Mouse (Mus musculus): ENCODE data around the gene Bbc3. TPM values are rescaled to one million over a fixed set of nuclear protein-coding genes. Genes with fewer than 3 reads are reported as not detected.
A peak's percentile ranks its signal among the peaks of the same experiment; 100 is the strongest.

The Bbc3 gene
- polyA plus RNA-seq, 1 experiment from 2014 or later, result 19.7 TPM

GRCm38 (mm10) chr7:16355854-16356594 lies 47.8 kb downstream of the Bbc3 start:
- ATAC-seq (ENCODE audit: low read depth), result no peak
- no peak overlapping the region for H3K9ac ChIP-seq (replicated peaks; ENCODE audit: low read depth, low read length)
- H3K4me3 ChIP-seq (ENCODE audit: low read depth, low read length), result no peak overlapping the region
- H3K4me1 ChIP-seq (ENCODE audit: control insufficient read depth, insufficient read depth, low read length), result no peaks in the 10 kb centered on the region
- peaks cover 25% of the 10 kb centered on the region; the same call in 1 of the 2 replicates for H3K36me3 ChIP-seq (ENCODE audit: control insufficient read depth, insufficient read depth, low read length)
- H3K4me2 ChIP-seq (ENCODE audit: low read depth, low read length), result no peak overlapping the region
- H3K27ac ChIP-seq (ENCODE audit: low read depth, low read length), result no peak overlapping the region
- H3K27me3 ChIP-seq (ENCODE audit: control insufficient read depth, insufficient read depth, low read length), result no peaks in the 10 kb centered on the region
- WGBS, result 94% methylated on average over 3 of the region's 3 CpGs
- H3K9me3 ChIP-seq (ENCODE audit: control insufficient read depth, low read length), result no peaks in the 10 kb centered on the region

- ATAC-seq (ENCODE audit: low read depth), result no peak
- no peak overlapping the region for H3K4me2 ChIP-seq (ENCODE audit: low read depth, low read length)
- H3K9ac ChIP-seq (replicated peaks; ENCODE audit: low read depth, low read length), result no peak overlapping the region
- H3K27me3 ChIP-seq (ENCODE audit: control insufficient read depth, insufficient read depth, low read length), result no peaks in the 10 kb centered on the region
- H3K9me3 ChIP-seq (ENCODE audit: control insufficient read depth, low read length), result no peaks in the 10 kb centered on the region
- H3K4me3 ChIP-seq (ENCODE audit: low read depth, low read length), result no peak overlapping the region
- peaks cover 25% of the 10 kb centered on the region; the same call in 1 of the 2 replicates for H3K36me3 ChIP-seq (ENCODE audit: control insufficient read depth, insufficient read depth, low read length)
- no peak overlapping the region for H3K27ac ChIP-seq (ENCODE audit: low read depth, low read length)
- 90% methylated on average over 3 of the region's 3 CpGs for WGBS
- no peaks in the 10 kb centered on the region for H3K4me1 ChIP-seq (ENCODE audit: control insufficient read depth, insufficient read depth, low read length)
Measured at GRCm38 (mm10) chr7:16357602-16358001, 49.4 kb downstream of the Bbc3 start.

GRCm38 (mm10) chr7:16364319-16364718 lies 56.1 kb downstream of the Bbc3 start:
- Histone ChIP-seq H3K4me3 (ENCODE audit: low read depth, low read length) (no peak overlapping the region), H3K27me3 (ENCODE audit: control insufficient read depth, insufficient read depth, low read length) (no peaks in the 10 kb centered on the region), H3K4me1 (ENCODE audit: control insufficient read depth, insufficient read depth, low read length) (0 out of 2 replicates have a peak, but pooled peaks cover 4% of the 10 kb centered on the region), H3K9ac (replicated peaks; ENCODE audit: low read depth, low read length) (no peak overlapping the region), H3K27ac (ENCODE audit: low read depth, low read length) (no peak overlapping the region; the same call in 1 of the 2 replicates), H3K9me3 (ENCODE audit: control insufficient read depth, low read length) (no peaks in the 10 kb centered on the region), H3K4me2 (ENCODE audit: low read depth, low read length) (no peak overlapping the region), H3K36me3 (ENCODE audit: control insufficient read depth, insufficient read depth, low read length) (peaks cover 24% of the 10 kb centered on the region)
- no peak for ATAC-seq (ENCODE audit: low read depth)
- 46% methylated on average over 1 of the region's 1 CpGs for WGBS

GRCm38 (mm10) chr7:16364901-16365500 lies 56.8 kb downstream of the Bbc3 start:
- ATAC-seq (ENCODE audit: low read depth), result peak; percentile 86
- peaks cover 30% of the 10 kb centered on the region for H3K36me3 ChIP-seq (ENCODE audit: control insufficient read depth, insufficient read depth, low read length)
- H3K27ac ChIP-seq (ENCODE audit: low read depth, low read length), result peak overlapping the region; percentile 45; the same call in 1 of the 2 replicates
- no peak overlapping the region for H3K4me3 ChIP-seq (ENCODE audit: low read depth, low read length)
- WGBS, result 4% methylated on average over 4 of the region's 4 CpGs
- H3K9ac ChIP-seq (replicated peaks; ENCODE audit: low read depth, low read length), result no peak overlapping the region
- H3K27me3 ChIP-seq (ENCODE audit: control insufficient read depth, insufficient read depth, low read length), result no peaks in the 10 kb centered on the region
- H3K4me2 ChIP-seq (ENCODE audit: low read depth, low read length), result no peak overlapping the region
- H3K4me1 ChIP-seq (ENCODE audit: control insufficient read depth, insufficient read depth, low read length), result 0 out of 2 replicates have a peak, but pooled peaks cover 4% of the 10 kb centered on the region
- no peaks in the 10 kb centered on the region for H3K9me3 ChIP-seq (ENCODE audit: control insufficient read depth, low read length)

GRCm38 (mm10) chr7:16366133-16366646 lies 58.0 kb downstream of the Bbc3 start:
- Histone ChIP-seq H3K9me3 (ENCODE audit: control insufficient read depth, low read length) (no peaks in the 10 kb centered on the region), H3K4me1 (ENCODE audit: control insufficient read depth, insufficient read depth, low read length) (0 out of 2 replicates have a peak, but pooled peaks cover 4% of the 10 kb centered on the region), H3K4me3 (ENCODE audit: low read depth, low read length) (no peak overlapping the region), H3K9ac (replicated peaks; ENCODE audit: low read depth, low read length) (no peak overlapping the region), H3K27ac (ENCODE audit: low read depth, low read length) (0 out of 2 replicates have a peak overlapping the region, but pooled peaks have one; percentile 30), H3K27me3 (ENCODE audit: control insufficient read depth, insufficient read depth, low read length) (no peaks in the 10 kb centered on the region), H3K36me3 (ENCODE audit: control insufficient read depth, insufficient read depth, low read length) (peaks cover 35% of the 10 kb centered on the region), H3K4me2 (ENCODE audit: low read depth, low read length) (no peak overlapping the region)
- 28% methylated on average over 10 of the region's 10 CpGs for WGBS
- ATAC-seq (ENCODE audit: low read depth), result no peak

GRCm38 (mm10) chr7:16366669-16367068 lies 58.5 kb downstream of the Bbc3 start:
- no peaks in the 10 kb centered on the region for H3K27me3 ChIP-seq (ENCODE audit: control insufficient read depth, insufficient read depth, low read length)
- no peak overlapping the region for H3K4me2 ChIP-seq (ENCODE audit: low read depth, low read length)
- 0 out of 2 replicates have a peak, but pooled peaks cover 4% of the 10 kb centered on the region for H3K4me1 ChIP-seq (ENCODE audit: control insufficient read depth, insufficient read depth, low read length)
- peaks cover 36% of the 10 kb centered on the region for H3K36me3 ChIP-seq (ENCODE audit: control insufficient read depth, insufficient read depth, low read length)
- no peak overlapping the region for H3K9ac ChIP-seq (replicated peaks; ENCODE audit: low read depth, low read length)
- H3K27ac ChIP-seq (ENCODE audit: low read depth, low read length), result no peak overlapping the region
- WGBS, result 55% methylated on average over 4 of the region's 4 CpGs
- H3K4me3 ChIP-seq (ENCODE audit: low read depth, low read length), result no peak overlapping the region
- no peak for ATAC-seq (ENCODE audit: low read depth)
- H3K9me3 ChIP-seq (ENCODE audit: control insufficient read depth, low read length), result no peaks in the 10 kb centered on the region

Other genes starting within 250 kb of the Bbc3 start
- gene Zfp541, start 246.6 kb upstream of the Bbc3 start, polyA plus RNA-seq (2014; fragmentation: Nextera tagmentation; extraction: Ambion mirVana), result 0.07 and 0.10 TPM in 2 replicates
- gene Napa, start 209.9 kb upstream of the Bbc3 start, polyA plus RNA-seq (2014; fragmentation: Nextera tagmentation; extraction: Ambion mirVana), result 252 and 259 TPM in 2 replicates
- gene Kptn, start 188.5 kb upstream of the Bbc3 start, polyA plus RNA-seq (2014; fragmentation: Nextera tagmentation; extraction: Ambion mirVana), result 39.0 and 39.5 TPM in 2 replicates
- gene Slc8a2, start 178.6 kb upstream of the Bbc3 start, polyA plus RNA-seq (2014; fragmentation: Nextera tagmentation; extraction: Ambion mirVana), result 1.5 and 2.0 TPM in 2 replicates
- 122 and 127 TPM in 2 replicates for gene Meis3, start 133.3 kb upstream of the Bbc3 start, polyA plus RNA-seq (2014; fragmentation: Nextera tagmentation; extraction: Ambion mirVana)
- gene Dhx34, start 86.4 kb upstream of the Bbc3 start, polyA plus RNA-seq (2014; fragmentation: Nextera tagmentation; extraction: Ambion mirVana), result 6.8 and 8.6 TPM in 2 replicates
- 0.05 and 0.10 TPM in 2 replicates for gene C5ar2, start 64.2 kb upstream of the Bbc3 start, polyA plus RNA-seq (2014; fragmentation: Nextera tagmentation; extraction: Ambion mirVana)
- gene C5ar1, start 48.9 kb upstream of the Bbc3 start, polyA plus RNA-seq (2014; fragmentation: Nextera tagmentation; extraction: Ambion mirVana), result 0.83 and 2.6 TPM in 2 replicates
- 45.1 and 58.6 TPM in 2 replicates for gene Inafm1, start 34.8 kb upstream of the Bbc3 start, polyA plus RNA-seq (2014; fragmentation: Nextera tagmentation; extraction: Ambion mirVana)
- gene Ccdc9, start 21.6 kb upstream of the Bbc3 start, polyA plus RNA-seq (2014; fragmentation: Nextera tagmentation; extraction: Ambion mirVana), result 14.8 and 15.8 TPM in 2 replicates
- 197 and 245 TPM in 2 replicates for gene Sae1, start 79.4 kb downstream of the Bbc3 start, polyA plus RNA-seq (2014; fragmentation: Nextera tagmentation; extraction: Ambion mirVana)
- 15.8 and 18.5 TPM in 2 replicates for gene Zc3h4, start 92.5 kb downstream of the Bbc3 start, polyA plus RNA-seq (2014; fragmentation: Nextera tagmentation; extraction: Ambion mirVana)
- 62.7 and 70.4 TPM in 2 replicates for gene Tmem160, start 144.4 kb downstream of the Bbc3 start, polyA plus RNA-seq (2014; fragmentation: Nextera tagmentation; extraction: Ambion mirVana)
- gene Npas1, start 169.3 kb downstream of the Bbc3 start, polyA plus RNA-seq (2014; fragmentation: Nextera tagmentation; extraction: Ambion mirVana), result 1.8 and 2.0 TPM in 2 replicates